Mouse (Mus musculus): ENCODE data around the gene Cenpn.

- TF ChIP-seq POLR2A (IDR thresholded peaks at IDR 0.05; ENCODE audit: insufficient read depth, low read length): no peak
- no peak for TF ChIP-seq CTCF (IDR thresholded peaks at IDR 0.05; ENCODE audit: low read depth, low read length)
Measured at GRCm38 (mm10) chr8:116921005-116921336, 559 bp upstream of the Cenpn start.
